19 mouse cellular contexts compared by ENCODE assay signal in the genomic region with DNA sequence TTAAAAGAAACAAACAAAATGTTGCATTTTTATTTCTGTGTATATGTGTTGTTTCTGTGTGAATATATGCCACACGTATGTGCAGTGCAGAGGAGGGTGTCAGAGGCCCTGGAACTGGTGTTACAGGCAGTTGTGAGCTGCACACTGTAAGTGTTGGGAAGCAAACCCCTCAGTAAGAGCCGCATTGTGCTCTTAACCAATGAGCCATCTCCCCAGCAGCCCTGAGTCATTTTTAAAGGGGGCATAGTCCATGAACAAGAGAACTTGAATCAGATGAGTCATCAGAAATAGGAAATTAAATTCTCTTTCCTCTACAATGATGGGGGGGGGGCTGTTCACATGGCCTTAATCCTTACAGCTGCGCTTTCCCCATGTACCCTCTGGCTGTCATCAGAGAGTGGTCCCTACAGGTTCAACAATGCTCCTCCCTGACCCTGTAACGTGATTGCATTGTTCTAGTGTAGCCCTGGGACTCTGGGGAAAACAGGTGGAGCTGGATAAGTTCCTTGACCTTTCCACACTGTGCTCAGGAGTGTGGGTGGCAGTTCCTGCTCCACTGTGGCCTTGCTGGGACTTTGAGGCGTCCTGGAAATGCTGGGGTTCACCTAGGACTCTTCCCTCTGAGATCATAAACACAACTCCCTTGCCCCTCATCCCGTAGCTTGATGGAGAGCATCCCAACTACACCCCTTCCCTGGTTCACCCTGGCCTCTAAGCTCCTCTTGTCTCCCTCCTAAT. TPM values are rescaled to one million over a fixed set of nuclear protein-coding genes. Genes with fewer than 3 reads are reported as not detected.
DNase-seq lines count a peak whose midpoint lies in the region; ATAC-seq and TF ChIP-seq lines count a peak whose summit lies in the region.
"Had no signal": no experiment of that assay in that cellular context is flagged by ENCODE, and none has a peak within 500 bp of the region (broad histone marks: within the 10 kb centered on the region; RNA-seq: fewer than 3 reads in every experiment).

No protein-coding gene starts in this region.

- no peak for TF ChIP-seq EP300 in stomach, postnatal 0 days (optimal IDR thresholded peaks at IDR 0.05)

- no peak for ATAC-seq in limb, embryonic 12.5 days (ENCODE audit: insufficient number of reproducible peaks, insufficient read depth, low FRiP score, low TSS enrichment, low read depth)
- peak; percentile 90 for ATAC-seq in intestine, postnatal 0 days
- peak; percentile 90 for ATAC-seq in stomach, postnatal 0 days (ENCODE audit: low FRiP score, low TSS enrichment)
- ATAC-seq: forebrain, embryonic 16.5 days; hindbrain, embryonic 16.5 days; midbrain, embryonic 13.5 days had no signal

- WGBS in limb, embryonic 12.5 days: 70% methylated on average over 6 of the region's 6 CpGs
- 72% methylated on average over 6 of the region's 6 CpGs for WGBS in limb, embryonic 10.5 days
- WGBS in intestine, postnatal 0 days: 42% methylated on average over 6 of the region's 6 CpGs
- whole genome bisulfite sequencing in stomach, postnatal 0 days: 62% methylated on average over 6 of the region's 6 CpGs

- peaks cover 9% of the 10 kb centered on the region for H3K27me3 ChIP-seq in limb, embryonic 12.5 days
- H3K27me3 ChIP-seq in limb, embryonic 10.5 days (ENCODE audit: low read depth, poor library complexity, severe bottlenecking): peaks cover 26% of the 10 kb centered on the region
- H3K27me3 ChIP-seq in intestine, postnatal 0 days (replicated peaks; ENCODE audit: control insufficient read depth, insufficient read depth, low read length): no peaks in the 10 kb centered on the region
- no peaks in the 10 kb centered on the region for H3K27me3 ChIP-seq in stomach, postnatal 0 days (ENCODE audit: control insufficient read depth, insufficient read depth, low read length)

- no peak for TF ChIP-seq CTCF in intestine, postnatal 0 days (IDR thresholded peaks at IDR 0.05; ENCODE audit: low read depth)
- TF ChIP-seq CTCF in stomach, postnatal 0 days (IDR thresholded peaks at IDR 0.05; ENCODE audit: low read depth): no peak

- H3K4me3 ChIP-seq in limb, embryonic 12.5 days (replicated peaks): no peak overlapping the region
- no peak overlapping the region for H3K4me3 ChIP-seq in limb, embryonic 10.5 days
- H3K4me3 ChIP-seq in intestine, postnatal 0 days (ENCODE audit: low read depth, low read length): no peak overlapping the region
- H3K4me3 ChIP-seq in stomach, postnatal 0 days (ENCODE audit: low read depth, low read length): no peak overlapping the region
- H3K4me3 ChIP-seq: left cerebral cortex, adult 2 months; midbrain, embryonic 13.5 days; myocyte had no signal

- no peaks in the 10 kb centered on the region for H3K36me3 ChIP-seq in limb, embryonic 12.5 days
- no peaks in the 10 kb centered on the region for H3K36me3 ChIP-seq in limb, embryonic 10.5 days
- H3K36me3 ChIP-seq in intestine, postnatal 0 days (ENCODE audit: control insufficient read depth, insufficient read depth): no peaks in the 10 kb centered on the region
- H3K36me3 ChIP-seq in stomach, postnatal 0 days (ENCODE audit: control insufficient read depth, insufficient read depth, low read length): no peaks in the 10 kb centered on the region
- H3K36me3 ChIP-seq: midbrain, embryonic 13.5 days had no signal

- H3K4me2 ChIP-seq in limb, embryonic 12.5 days: no peak overlapping the region
- H3K4me2 ChIP-seq in intestine, postnatal 0 days (replicated peaks; ENCODE audit: low read depth): peak overlapping the region; percentile 27; the same call in 1 of the 2 replicates
- no peak overlapping the region for H3K4me2 ChIP-seq in stomach, postnatal 0 days (replicated peaks; ENCODE audit: low read depth)
- H3K4me2 ChIP-seq: liver, embryonic 11.5 days; midbrain, embryonic 13.5 days had no signal

- H3K4me1 ChIP-seq in limb, embryonic 12.5 days (replicated peaks): peaks cover 43% of the 10 kb centered on the region
- H3K4me1 ChIP-seq in limb, embryonic 10.5 days: 0 out of 2 replicates have a peak, but pooled peaks cover 4% of the 10 kb centered on the region
- H3K4me1 ChIP-seq in intestine, postnatal 0 days (replicated peaks; ENCODE audit: control insufficient read depth, insufficient read depth, low read length): peaks cover 10% of the 10 kb centered on the region
- H3K4me1 ChIP-seq in stomach, postnatal 0 days (replicated peaks; ENCODE audit: control insufficient read depth, insufficient read depth): no peaks in the 10 kb centered on the region
- H3K4me1 ChIP-seq: midbrain, embryonic 13.5 days had no signal

- H3K27ac ChIP-seq in limb, embryonic 12.5 days: peak overlapping the region; percentile 73
- no peak overlapping the region for H3K27ac ChIP-seq in limb, embryonic 10.5 days
- peak overlapping the region; percentile 81 for H3K27ac ChIP-seq in intestine, postnatal 0 days (ENCODE audit: low read depth, low read length)
- H3K27ac ChIP-seq in stomach, postnatal 0 days (replicated peaks): peak overlapping the region; percentile 71
- H3K27ac ChIP-seq: left cerebral cortex, adult 2 months; midbrain, embryonic 13.5 days had no signal

- H3K9me3 ChIP-seq in limb, embryonic 12.5 days: no peaks in the 10 kb centered on the region
- no peaks in the 10 kb centered on the region for H3K9me3 ChIP-seq in limb, embryonic 10.5 days (replicated peaks)
- H3K9me3 ChIP-seq in intestine, postnatal 0 days (ENCODE audit: control insufficient read depth): no peaks in the 10 kb centered on the region
- H3K9me3 ChIP-seq in stomach, postnatal 0 days (ENCODE audit: control insufficient read depth, low read length): no peaks in the 10 kb centered on the region
- H3K9me3 ChIP-seq: midbrain, embryonic 13.5 days had no signal

- H3K9ac ChIP-seq in limb, embryonic 12.5 days (replicated peaks): no peak overlapping the region
- 0 out of 2 replicates have a peak overlapping the region, but pooled peaks have one; percentile 11 for H3K9ac ChIP-seq in intestine, postnatal 0 days (ENCODE audit: low read depth, low read length)
- no peak overlapping the region for H3K9ac ChIP-seq in stomach, postnatal 0 days (ENCODE audit: low read length)
- H3K9ac ChIP-seq: midbrain, embryonic 13.5 days had no signal

- peak; percentile 49 for DNase-seq in adrenal gland, adult 2 months
- DNase-seq in adrenal gland, postnatal 4 days (ENCODE audit: low spot score in 2 of 2): no peak
- no peak for DNase-seq in limb, embryonic 10.5 days (ENCODE audit: low spot score)
- peak; percentile 61 for DNase-seq in stomach, postnatal 0 days (ENCODE audit: low spot score)
- DNase-seq in testis, postnatal 10 days (ENCODE audit: low spot score): no peak
- DNase-seq in spleen, adult 12 weeks (ENCODE audit: low spot score): no peak
- DNase-seq: cerebellum, postnatal 25 days; heart, postnatal 4 days; kidney, postnatal 10 days; retina, postnatal 1 day; right cerebral cortex, postnatal 4 days had no signal

RNA-seq across cellular contexts. Expression of gene Papss2, which starts 5.6 kb away (rescaled TPM):
- 10 to 100 TPM; 11.1 to 20.8 TPM for total RNA-seq in adrenal gland, adult 2 months (2021)
- polyA plus RNA-seq in adrenal gland, adult 2 months (2012; rRNA removed): 0.91 and 1.1 TPM in 2 replicates
- 10 to 100 TPM; 20.7 to 26.6 TPM for total RNA-seq in adrenal gland, postnatal 4 days (2021)
- polyA plus RNA-seq in limb, embryonic 12.5 days (2016; fragmentation: Nextera tagmentation; extraction: Ambion mirVana): 20.7 and 29.5 TPM in 2 replicates
- 0.56 and 2.3 TPM in 2 replicates for polyA plus RNA-seq in limb, embryonic 10.5 days (2016; fragmentation: Nextera tagmentation; extraction: Ambion mirVana)
- polyA plus RNA-seq in intestine, postnatal 0 days (2015; fragmentation: Nextera tagmentation; extraction: Ambion mirVana): 27.6 and 34.7 TPM in 2 replicates
- polyA plus RNA-seq in stomach, postnatal 0 days (2015; fragmentation: Nextera tagmentation; extraction: Ambion mirVana): 20.8 and 29.9 TPM in 2 replicates

Comparison
In these comparisons a context has a peak if more than half of its experiments do, and no peak if none do; other contexts are left out.
1. DNase-seq: peak in adrenal gland, adult 2 months (single experiment) and stomach, postnatal 0 days (single experiment); none in adrenal gland, postnatal 4 days (0 of 2), limb, embryonic 10.5 days (single experiment), testis, postnatal 10 days (single experiment) and spleen, adult 12 weeks (single experiment).